Comparison of ENCODE assay signal across 8 mouse cellular contexts in genomic region chr3:34081929-34082328, GRCm38 (mm10). TPM values are rescaled to one million over a fixed set of nuclear protein-coding genes. Genes with fewer than 3 reads are reported as not detected.
DNase-seq lines count a peak whose midpoint lies in the region; ATAC-seq lines count a peak whose summit lies in the region.

No protein-coding gene starts in this region.

- H3K27me3 ChIP-seq in heart, embryonic 14.5 days (ENCODE audit: control insufficient read depth, insufficient read depth, low read length) = no peaks in the 10 kb centered on the region
- H3K27me3 ChIP-seq in hindbrain, embryonic 12.5 days = no peaks in the 10 kb centered on the region

- no peaks in the 10 kb centered on the region for H3K9me3 ChIP-seq in heart, embryonic 14.5 days (ENCODE audit: control insufficient read depth, low read length)
- no peaks in the 10 kb centered on the region for H3K9me3 ChIP-seq in hindbrain, embryonic 12.5 days (replicated peaks)

- H3K27ac ChIP-seq in heart, embryonic 14.5 days (replicated peaks in 1 of 2; ENCODE audit: control insufficient read depth in 1 of 2, insufficient read depth in 1 of 2, low read depth in 2 of 2, low read length in 2 of 2) = peak overlapping the region in 1 of 2 experiments; percentile 61; a peak in 1 of 4 replicates
- no peak overlapping the region for H3K27ac ChIP-seq in hindbrain, embryonic 12.5 days

- H3K9ac ChIP-seq in heart, embryonic 14.5 days (ENCODE audit: low read length) = peak overlapping the region; percentile 82; the same call in 1 of the 2 replicates
- H3K9ac ChIP-seq in hindbrain, embryonic 12.5 days = peak overlapping the region; percentile 81

- intact Hi-C loops in heart, postnatal 14 days (cut with DNase I) = loop anchor here (5.0 to 10.0 kb wide), 2 partner anchors 125 to 267 kb away; no protein-coding TSS in a partner anchor

- peak overlapping the region in 1 of 2 experiments; percentile 71; a peak in 1 of 4 replicates for H3K4me3 ChIP-seq in heart, embryonic 14.5 days (ENCODE audit: control insufficient read depth in 1 of 2, insufficient read depth in 1 of 2, low read depth in 1 of 2, low read length in 2 of 2)
- H3K4me3 ChIP-seq in hindbrain, embryonic 12.5 days = peak overlapping the region; percentile 77

- H3K4me2 ChIP-seq in heart, embryonic 14.5 days (ENCODE audit: low read length) = peak overlapping the region; percentile 69
- peak overlapping the region; percentile 52 for H3K4me2 ChIP-seq in hindbrain, embryonic 12.5 days (replicated peaks)

- 81% methylated on average over 3 of the region's 3 CpGs for WGBS in heart, embryonic 14.5 days
- WGBS in hindbrain, embryonic 12.5 days = 93% methylated on average over 3 of the region's 3 CpGs

- H3K4me1 ChIP-seq in heart, embryonic 14.5 days (ENCODE audit: control insufficient read depth in 2 of 2, insufficient read depth in 2 of 2, low read length in 2 of 2) = peaks cover 0 to 7% of the 10 kb centered on the region in 2 experiments; a peak in 1 of 4 replicates
- H3K4me1 ChIP-seq in hindbrain, embryonic 12.5 days = peaks cover 15% of the 10 kb centered on the region

- ATAC-seq in heart, embryonic 14.5 days (ENCODE audit: insufficient number of reproducible peaks, insufficient read depth, low FRiP score, low read depth) = no peak
- ATAC-seq in hindbrain, embryonic 12.5 days (ENCODE audit: low FRiP score) = no peak
- ATAC-seq in megakaryocyte-erythroid progenitor cell, adult 5-6 weeks (replicated peaks; ENCODE audit: low FRiP score, low TSS enrichment, poor library complexity, severe bottlenecking) = peak; percentile 35; the same call in 1 of the 2 replicates

- no peak for DNase-seq in heart, postnatal 14 days
- peak; percentile 15 for DNase-seq in c-Kit-positive CD71-positive TER-119-negative erythroid progenitor cells, embryonic 14.5 days (ENCODE audit: low read depth)
- no peak for DNase-seq in thymus, adult 18-20 months
- no peak for DNase-seq in gastrocnemius, postnatal 4 days (ENCODE audit: low spot score in 2 of 2)
- no peak for DNase-seq in adrenal gland, adult 2 months

- H3K36me3 ChIP-seq in heart, embryonic 14.5 days (ENCODE audit: control insufficient read depth, insufficient read depth, low read length) = peaks cover 17% of the 10 kb centered on the region
- H3K36me3 ChIP-seq in hindbrain, embryonic 12.5 days = peaks cover 3% of the 10 kb centered on the region; the same call in 1 of the 2 replicates

RNA-seq across cellular contexts. Expression of gene Dnajc19, which starts 0.8 kb away (rescaled TPM):
- polyA plus RNA-seq in heart, embryonic 14.5 days (2014; fragmentation: Nextera tagmentation; extraction: Ambion mirVana) = 149 TPM in 2 replicates
- total RNA-seq in heart, postnatal 14 days (2021) = 100 to 1,000 TPM; 118 to 132 TPM
- 117 and 132 TPM in 2 replicates for polyA plus RNA-seq in hindbrain, embryonic 12.5 days (2016; fragmentation: Nextera tagmentation; extraction: Ambion mirVana)
- total RNA-seq in megakaryocyte-erythroid progenitor cell, adult 5-6 weeks (2014; fragmentation: Nextera tagmentation) = 187 and 255 TPM in 2 replicates
- total RNA-seq in megakaryocyte-erythroid progenitor cell, adult 5-6 weeks (2017) = 252 and 290 TPM in 2 replicates
- total RNA-seq in gastrocnemius, postnatal 4 days (2021) = 100 to 1,000 TPM in 1 of 2 experiments, 10 to 100 TPM in 1; 98.2 to 109 TPM
- 10 to 100 TPM; 88.8 to 92.7 TPM for total RNA-seq in adrenal gland, adult 2 months (2021)
- 70.1 and 83.0 TPM in 2 replicates for polyA plus RNA-seq in adrenal gland, adult 2 months (2012; rRNA removed)
